Mouse (Mus musculus) heart, postnatal 0 days (tissue): ENCODE measurements around the gene Gal.

ENCODE experiments used
- CTCF ChIP-seq: IDR thresholded peaks from 2 replicates; pipeline ENCODE4 v1.5.1; 2016; ENCODE audit warnings: antibody characterized with exemption, control low read depth, low read depth
- EP300 ChIP-seq: IDR thresholded peaks from 2 replicates; pipeline ENCODE4 v1.6.1; 2016; ENCODE audit warnings: antibody characterized with exemption, low read depth

GRCm38 (mm10) chr19:3363510-3363909 is 50.8 kb downstream of the Gal start:
- TF ChIP-seq EP300 (no peak), CTCF (no peak)
